Mouse (Mus musculus): Measurements from ENCODE around the gene Nup50. TPM values are rescaled to one million over a fixed set of nuclear protein-coding genes. Genes with fewer than 3 reads are reported as not detected.
"Not testable (repeated sequence)": the region's sequence is repeated elsewhere in the genome, so short reads cannot be mapped to it uniquely, and the experiment has no call there.

Nup50 gene
- 40.5 and 44.2 TPM in 2 replicates for polyA plus RNA-seq (2014; fragmentation: Nextera tagmentation; extraction: Ambion mirVana)

DNA sequence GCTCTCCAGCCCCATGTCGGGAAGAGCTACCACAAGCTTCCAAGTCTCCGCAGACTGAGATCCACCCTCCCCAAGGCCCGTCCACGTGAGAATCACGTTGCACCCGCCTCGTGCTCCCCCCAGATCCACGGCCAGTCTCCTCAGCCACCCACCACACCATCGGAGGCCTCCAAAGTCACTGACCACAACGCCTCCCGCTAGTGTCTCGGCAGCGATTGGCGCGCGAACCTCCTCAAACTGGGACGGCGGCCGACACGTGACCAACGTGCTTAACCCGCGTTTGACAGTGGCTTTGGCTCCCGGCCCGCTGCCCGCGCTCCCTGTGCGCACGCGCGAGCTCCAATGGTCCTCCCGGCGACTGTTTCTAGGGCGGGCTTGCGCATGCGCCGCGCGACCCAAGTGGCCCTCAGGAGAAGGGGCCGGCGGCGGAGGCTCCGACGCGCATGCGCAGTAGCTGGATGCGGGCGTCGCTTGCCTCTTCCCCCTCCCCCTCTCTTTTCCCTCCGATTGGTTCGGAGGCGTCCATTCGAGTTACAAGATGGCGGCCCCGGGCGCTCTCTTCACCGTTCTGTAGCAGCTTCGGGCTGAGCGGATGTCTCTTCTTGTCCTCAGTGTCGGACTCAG, at the start of gene Nup50:
Nup50 (plus strand) TSS at position 528 of the 624 bp plus-strand sequence.
- H3K27me3 ChIP-seq (ENCODE audit: control insufficient read depth, insufficient read depth, low read length), result no peaks in the 10 kb centered on the region
- under 1% methylated on average over 60 of the region's 60 CpGs for WGBS
- ATAC-seq (ENCODE audit: insufficient number of reproducible peaks, insufficient read depth, low FRiP score, low read depth), result peak; percentile 90
- H3K4me3 ChIP-seq (ENCODE audit: low read depth, low read length), result peak within 1 kb of the TSS; percentile 98
- H3K9me3 ChIP-seq (ENCODE audit: control insufficient read depth, low read depth, low read length), result no peaks in the 10 kb centered on the region
- H3K4me1 ChIP-seq (ENCODE audit: control insufficient read depth, insufficient read depth, low read length), result peaks cover 15% of the 10 kb centered on the region; the same call in 1 of the 2 replicates
- H3K36me3 ChIP-seq (ENCODE audit: control insufficient read depth, insufficient read depth, low read length), result peaks cover 9% of the 10 kb centered on the region
- H3K9ac ChIP-seq (replicated peaks; ENCODE audit: low read depth, low read length), result peak within 1 kb of the TSS; percentile 96
- H3K4me2 ChIP-seq (replicated peaks; ENCODE audit: low read depth, low read length), result peak within 1 kb of the TSS; percentile 85
- peak within 1 kb of the TSS; percentile 98 for H3K27ac ChIP-seq (ENCODE audit: low read length)

DNA sequence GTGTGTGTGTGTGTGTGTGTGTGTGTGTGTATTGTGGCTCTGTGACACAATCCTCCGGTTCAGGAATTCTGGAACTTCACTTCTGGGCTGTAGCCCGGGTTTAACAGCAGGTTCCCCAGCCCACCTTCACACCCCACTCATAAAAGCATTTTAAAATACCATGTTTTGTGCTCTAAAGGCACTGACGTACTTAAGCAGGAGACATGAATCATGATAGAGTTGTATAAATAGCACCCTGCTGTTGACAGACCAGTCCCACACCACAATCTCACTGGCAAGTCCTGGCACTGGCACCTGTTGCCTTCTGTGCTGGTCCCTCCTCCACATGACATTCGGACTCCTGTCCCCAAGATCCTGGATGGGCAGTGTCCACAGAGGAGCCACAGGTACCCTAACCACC, 49.3 kb upstream of the Nup50 start:
- Histone ChIP-seq H3K4me3 (ENCODE audit: low read depth, low read length) (no peak overlapping the region), H3K9ac (replicated peaks; ENCODE audit: low read depth, low read length) (no peak overlapping the region), H3K9me3 (ENCODE audit: control insufficient read depth, low read depth, low read length) (no peaks in the 10 kb centered on the region), H3K36me3 (ENCODE audit: control insufficient read depth, insufficient read depth, low read length) (no peaks in the 10 kb centered on the region), H3K4me1 (ENCODE audit: control insufficient read depth, insufficient read depth, low read length) (no peaks in the 10 kb centered on the region), H3K27ac (ENCODE audit: low read length) (no peak overlapping the region), H3K27me3 (ENCODE audit: control insufficient read depth, insufficient read depth, low read length) (no peaks in the 10 kb centered on the region), H3K4me2 (replicated peaks; ENCODE audit: low read depth, low read length) (no peak overlapping the region)
- 74% methylated on average over 4 of the region's 4 CpGs for WGBS
- no peak for ATAC-seq (ENCODE audit: insufficient number of reproducible peaks, insufficient read depth, low FRiP score, low read depth)

DNA sequence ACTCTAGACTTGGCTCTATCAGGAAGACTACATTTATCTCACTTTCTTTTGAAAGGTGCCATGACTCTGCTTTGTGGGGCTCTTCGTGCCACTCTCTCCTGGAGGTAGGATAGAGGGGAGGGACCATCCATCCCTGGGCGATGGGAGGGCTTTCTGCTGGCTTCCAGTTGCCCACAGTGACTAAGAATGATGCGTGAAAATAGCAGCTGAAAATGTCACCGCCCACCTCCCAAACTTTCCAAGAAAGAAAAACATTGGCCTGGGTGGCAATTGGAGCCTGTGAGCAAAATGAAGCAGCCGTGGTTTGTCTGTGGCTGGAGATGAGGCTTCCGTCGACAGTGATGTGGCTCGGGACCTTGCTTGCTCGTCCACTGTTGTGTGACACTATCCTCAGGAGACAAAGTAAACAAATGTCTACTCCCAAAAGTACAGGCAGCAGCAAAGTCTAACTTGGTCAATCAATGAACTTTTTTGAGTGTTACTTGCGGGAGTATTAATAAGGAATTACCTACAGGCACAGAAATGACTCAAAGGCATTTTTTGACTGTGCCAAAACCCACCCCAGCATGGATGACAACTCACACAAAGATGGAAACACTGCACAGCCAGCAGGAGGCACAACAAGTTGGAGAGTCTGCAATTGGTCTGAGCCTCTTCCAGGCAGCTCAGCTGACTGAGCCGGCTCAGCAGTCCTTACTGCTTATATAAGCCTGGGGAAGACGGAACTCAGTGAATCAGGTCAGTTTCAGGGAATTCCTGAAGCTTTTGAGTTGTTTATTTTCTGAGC, 46.0 kb upstream of the Nup50 start:
- no peak overlapping the region for H3K9ac ChIP-seq (replicated peaks; ENCODE audit: low read depth, low read length)
- no peak overlapping the region for H3K27ac ChIP-seq (ENCODE audit: low read length)
- no peaks in the 10 kb centered on the region for H3K36me3 ChIP-seq (ENCODE audit: control insufficient read depth, insufficient read depth, low read length)
- H3K4me2 ChIP-seq (replicated peaks; ENCODE audit: low read depth, low read length), result no peak overlapping the region
- no peaks in the 10 kb centered on the region for H3K9me3 ChIP-seq (ENCODE audit: control insufficient read depth, low read depth, low read length)
- no peaks in the 10 kb centered on the region for H3K4me1 ChIP-seq (ENCODE audit: control insufficient read depth, insufficient read depth, low read length)
- ATAC-seq (ENCODE audit: insufficient number of reproducible peaks, insufficient read depth, low FRiP score, low read depth), result no peak
- H3K27me3 ChIP-seq (ENCODE audit: control insufficient read depth, insufficient read depth, low read length), result no peaks in the 10 kb centered on the region
- 82% methylated on average over 12 of the region's 12 CpGs for WGBS
- H3K4me3 ChIP-seq (ENCODE audit: low read depth, low read length), result no peak overlapping the region

DNA sequence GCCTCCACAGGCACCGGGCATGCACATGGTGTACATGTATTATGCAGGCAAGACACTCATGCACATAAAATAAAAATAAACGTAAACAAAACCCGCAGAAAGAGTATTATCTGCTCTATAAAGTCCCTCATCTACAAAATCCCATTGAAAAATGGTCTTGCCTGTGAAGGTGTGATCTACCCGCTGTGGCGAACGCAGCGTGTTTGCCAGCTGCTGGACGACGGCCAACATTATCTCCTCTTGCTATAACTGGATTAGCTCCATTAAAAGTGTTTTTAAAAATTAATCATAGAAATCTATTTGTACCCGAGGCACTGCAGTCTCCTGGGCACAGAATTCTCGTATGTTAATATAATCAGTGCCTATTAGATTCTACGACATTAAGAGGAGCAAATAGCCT, 35.1 kb upstream of the Nup50 start:
- Histone ChIP-seq H3K9me3 (ENCODE audit: control insufficient read depth, low read depth, low read length) (no peaks in the 10 kb centered on the region), H3K4me2 (replicated peaks; ENCODE audit: low read depth, low read length) (no peak overlapping the region), H3K36me3 (ENCODE audit: control insufficient read depth, insufficient read depth, low read length) (no peaks in the 10 kb centered on the region), H3K4me1 (ENCODE audit: control insufficient read depth, insufficient read depth, low read length) (no peaks in the 10 kb centered on the region), H3K9ac (replicated peaks; ENCODE audit: low read depth, low read length) (no peak overlapping the region), H3K27me3 (ENCODE audit: control insufficient read depth, insufficient read depth, low read length) (no peaks in the 10 kb centered on the region), H3K27ac (ENCODE audit: low read length) (no peak overlapping the region), H3K4me3 (ENCODE audit: low read depth, low read length) (no peak overlapping the region)
- 68% methylated on average over 12 of the region's 12 CpGs for WGBS
- no peak for ATAC-seq (ENCODE audit: insufficient number of reproducible peaks, insufficient read depth, low FRiP score, low read depth)

DNA sequence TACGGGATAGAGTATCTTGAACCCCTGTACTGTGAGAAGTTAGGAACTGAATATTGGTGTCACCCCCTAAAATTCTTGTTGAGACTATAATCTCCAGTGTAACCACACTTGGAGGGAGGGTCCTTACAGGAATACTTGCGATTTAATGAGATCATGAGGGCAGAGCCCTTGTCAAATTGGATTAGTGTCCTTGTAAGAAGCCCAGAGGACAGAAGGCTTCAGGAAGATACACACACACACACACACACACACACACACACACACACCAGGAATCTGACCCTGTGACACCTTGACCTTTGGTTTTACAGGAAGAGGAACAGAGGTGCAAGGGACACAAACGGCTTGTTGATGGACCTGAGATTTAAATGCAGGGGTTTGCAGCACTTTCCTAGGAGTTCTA, 32.0 kb upstream of the Nup50 start:
- Histone ChIP-seq H3K9me3 (ENCODE audit: control insufficient read depth, low read depth, low read length) (no peaks in the 10 kb centered on the region), H3K4me3 (ENCODE audit: low read depth, low read length) (no peak overlapping the region), H3K27me3 (ENCODE audit: control insufficient read depth, insufficient read depth, low read length) (no peaks in the 10 kb centered on the region), H3K36me3 (ENCODE audit: control insufficient read depth, insufficient read depth, low read length) (no peaks in the 10 kb centered on the region), H3K4me1 (ENCODE audit: control insufficient read depth, insufficient read depth, low read length) (no peaks in the 10 kb centered on the region), H3K27ac (ENCODE audit: low read length) (no peak overlapping the region), H3K4me2 (replicated peaks; ENCODE audit: low read depth, low read length) (no peak overlapping the region), H3K9ac (replicated peaks; ENCODE audit: low read depth, low read length) (no peak overlapping the region)
- ATAC-seq (ENCODE audit: insufficient number of reproducible peaks, insufficient read depth, low FRiP score, low read depth), result no peak
- 60% methylated on average over 3 of the region's 3 CpGs for WGBS

DNA sequence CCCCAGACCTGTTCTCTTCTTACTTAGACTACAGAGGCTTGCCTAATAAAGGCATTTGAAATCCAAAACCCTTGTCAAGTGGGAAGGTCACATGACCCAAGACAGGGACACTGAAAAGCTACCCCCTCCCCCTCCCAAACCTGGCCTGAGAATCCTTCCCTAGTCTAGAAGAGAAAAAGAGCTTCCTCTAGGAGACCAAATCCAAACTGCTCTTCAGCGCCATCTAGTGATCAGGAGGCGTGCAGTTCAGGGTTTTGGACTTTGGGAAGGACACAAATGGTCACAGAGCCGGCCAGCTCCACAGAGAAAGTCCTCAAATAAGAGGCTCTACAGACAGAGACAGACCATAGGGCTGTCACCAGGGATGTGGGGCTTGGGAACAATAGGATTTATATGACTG, 31.6 kb upstream of the Nup50 start:
- H3K4me1 ChIP-seq (ENCODE audit: control insufficient read depth, insufficient read depth, low read length), result no peaks in the 10 kb centered on the region
- WGBS, result 2% methylated on average over 3 of the region's 3 CpGs
- H3K27me3 ChIP-seq (ENCODE audit: control insufficient read depth, insufficient read depth, low read length), result no peaks in the 10 kb centered on the region
- no peaks in the 10 kb centered on the region for H3K9me3 ChIP-seq (ENCODE audit: control insufficient read depth, low read depth, low read length)
- ATAC-seq (ENCODE audit: insufficient number of reproducible peaks, insufficient read depth, low FRiP score, low read depth), result no peak
- no peak overlapping the region for H3K9ac ChIP-seq (replicated peaks; ENCODE audit: low read depth, low read length)
- no peak overlapping the region for H3K4me3 ChIP-seq (ENCODE audit: low read depth, low read length)
- H3K27ac ChIP-seq (ENCODE audit: low read length), result no peak overlapping the region
- H3K36me3 ChIP-seq (ENCODE audit: control insufficient read depth, insufficient read depth, low read length), result no peaks in the 10 kb centered on the region
- no peak overlapping the region for H3K4me2 ChIP-seq (replicated peaks; ENCODE audit: low read depth, low read length)

DNA sequence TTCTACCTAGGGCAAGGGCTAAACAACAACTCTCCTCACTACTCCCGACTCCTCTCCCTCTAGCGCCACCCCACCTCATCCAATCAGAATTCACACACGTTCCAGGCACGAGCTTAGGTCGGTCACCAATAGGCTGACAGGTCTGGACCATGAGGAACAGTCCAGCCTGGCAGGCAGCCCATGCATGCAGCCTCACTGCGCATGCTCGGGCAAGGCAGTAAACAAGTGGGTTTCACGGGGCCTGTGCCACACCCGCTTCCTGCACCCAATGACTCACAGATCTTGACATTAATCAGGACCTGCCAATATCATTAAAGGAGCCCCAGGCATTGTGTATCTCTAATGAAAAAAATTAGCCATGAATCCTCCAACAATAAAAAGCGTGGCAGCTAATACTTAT, 27.0 kb upstream of the Nup50 start:
- WGBS, result 79% methylated on average over 10 of the region's 10 CpGs
- not testable (repeated sequence) for ATAC-seq (ENCODE audit: insufficient number of reproducible peaks, insufficient read depth, low FRiP score, low read depth)

DNA sequence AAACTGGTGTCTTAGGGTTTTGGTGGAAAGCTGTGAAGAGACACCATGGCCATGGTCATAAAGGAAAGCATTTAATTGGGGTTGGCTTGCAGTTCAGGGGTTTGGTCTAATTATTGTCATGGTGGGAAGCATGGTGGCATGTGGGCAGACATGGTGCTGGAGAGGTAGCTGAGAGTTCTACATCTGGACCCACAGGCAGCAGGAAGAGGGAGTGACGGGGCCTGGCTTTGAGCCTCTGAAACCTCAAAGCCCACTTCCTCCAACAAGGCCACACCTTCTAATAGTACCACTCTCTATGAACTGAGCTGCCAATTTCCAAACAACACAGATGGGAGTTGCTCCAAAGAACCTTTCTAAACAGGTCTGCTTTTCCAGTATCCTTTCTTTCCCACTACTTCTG, 26.5 kb upstream of the Nup50 start:
- WGBS, result 74% methylated on average over 1 of the region's 1 CpGs
- Histone ChIP-seq H3K36me3 (ENCODE audit: control insufficient read depth, insufficient read depth, low read length) (no peaks in the 10 kb centered on the region), H3K9me3 (ENCODE audit: control insufficient read depth, low read depth, low read length) (no peaks in the 10 kb centered on the region), H3K4me1 (ENCODE audit: control insufficient read depth, insufficient read depth, low read length) (no peaks in the 10 kb centered on the region), H3K27ac (ENCODE audit: low read length) (no peak overlapping the region), H3K9ac (replicated peaks; ENCODE audit: low read depth, low read length) (no peak overlapping the region), H3K4me3 (ENCODE audit: low read depth, low read length) (no peak overlapping the region), H3K4me2 (replicated peaks; ENCODE audit: low read depth, low read length) (no peak overlapping the region), H3K27me3 (ENCODE audit: control insufficient read depth, insufficient read depth, low read length) (no peaks in the 10 kb centered on the region)
- no peak for ATAC-seq (ENCODE audit: insufficient number of reproducible peaks, insufficient read depth, low FRiP score, low read depth)

More for the DNA sequence above, 27.0 kb upstream of the Nup50 start:
- H3K4me3 ChIP-seq (ENCODE audit: low read depth, low read length); H3K4me1 ChIP-seq (ENCODE audit: control insufficient read depth, insufficient read depth, low read length); H3K9ac ChIP-seq (replicated peaks; ENCODE audit: low read depth, low read length); H3K9me3 ChIP-seq (ENCODE audit: control insufficient read depth, low read depth, low read length); H3K27ac ChIP-seq (ENCODE audit: low read length); H3K36me3 ChIP-seq (ENCODE audit: control insufficient read depth, insufficient read depth, low read length); H3K4me2 ChIP-seq (replicated peaks; ENCODE audit: low read depth, low read length); H3K27me3 ChIP-seq (ENCODE audit: control insufficient read depth, insufficient read depth, low read length): not testable (repeated sequence)
